Mouse (Mus musculus) liver, embryonic 14.5 days (tissue): Measurements from ENCODE around the gene Map7d1.

ENCODE experiments used
- CTCF ChIP-seq: IDR thresholded peaks from 2 replicates; pipeline ENCODE4 v1.5.1; 2016; ENCODE audit warnings: antibody characterized with exemption, low read depth, control low read depth
- EP300 ChIP-seq: IDR thresholded peaks from 2 replicates; pipeline ENCODE4 v1.6.1; 2016; ENCODE audit warnings: antibody characterized with exemption, low read depth

- TF ChIP-seq CTCF, result no peak
- TF ChIP-seq EP300, result no peak
These were observed 31.3 kb upstream of the Map7d1 start for GRCm38 (mm10) chr4:126287302-126287995.
